Mouse (Mus musculus) hindbrain, embryonic 10.5 days (tissue): ENCODE data around the gene Cldn11. TPM values are rescaled to one million over a fixed set of nuclear protein-coding genes. Genes with fewer than 3 reads are reported as not detected.

Source experiments
- DNase-seq: peaks from one replicate; pipeline ENCODE4 v3.0.0-alpha.2; 2017; ENCODE audit warnings: low spot score
- H3K27ac ChIP-seq: fragments of 300-500 bp; sonication (generic); 2 replicates; pipeline ENCODE4 v1.5.1; 2016; ENCODE audit warnings: mild to moderate bottlenecking, moderate library complexity
- H3K27me3 ChIP-seq: fragments of 300-500 bp; sonication (generic); 2 replicates; pipeline ENCODE4 v1.6.1; 2016; ENCODE audit warnings: mild to moderate bottlenecking; ENCODE audit not compliant: poor library complexity, insufficient read depth, severe bottlenecking
- H3K36me3 ChIP-seq: fragments of 300-500 bp; sonication (generic); 2 replicates; pipeline ENCODE4 v1.6.1; 2016; ENCODE audit warnings: mild to moderate bottlenecking, moderate library complexity
- H3K4me1 ChIP-seq: fragments of 300-500 bp; sonication (generic); replicated peaks from 2 replicates; pipeline ENCODE4 v1.6.1; 2016; ENCODE audit warnings: mild to moderate bottlenecking
- H3K4me3 ChIP-seq: fragments of 300-500 bp; sonication (generic); 2 replicates; pipeline ENCODE4 v1.5.1; 2016; ENCODE audit warnings: mild to moderate bottlenecking, moderate library complexity
- H3K9me3 ChIP-seq: fragments of 300-500 bp; sonication (generic); 2 replicates; pipeline ENCODE4 v1.6.1; 2016; ENCODE audit warnings: mild to moderate bottlenecking, moderate library complexity
- WGBS: fragments of 180-500 bp; shearing (Covaris S2); methylation state at CpG from one replicate; pipeline ENCODE4 v1.1.7; 2016; 5-methylcytosine and 5-hydroxymethylcytosine counted together
- polyA plus RNA-seq: library from polyadenylated mRNA; unstranded; fragments of >200 nt; fragmentation: Nextera tagmentation; extraction: Ambion mirVana; gene quantifications from 2 replicates; pipeline ENCODE4 v1.2.1, GENCODE M21; 2016

Gene Cldn11
- polyA plus RNA-seq, 1 experiment from 2014 or later: 9.6 TPM

DNA sequence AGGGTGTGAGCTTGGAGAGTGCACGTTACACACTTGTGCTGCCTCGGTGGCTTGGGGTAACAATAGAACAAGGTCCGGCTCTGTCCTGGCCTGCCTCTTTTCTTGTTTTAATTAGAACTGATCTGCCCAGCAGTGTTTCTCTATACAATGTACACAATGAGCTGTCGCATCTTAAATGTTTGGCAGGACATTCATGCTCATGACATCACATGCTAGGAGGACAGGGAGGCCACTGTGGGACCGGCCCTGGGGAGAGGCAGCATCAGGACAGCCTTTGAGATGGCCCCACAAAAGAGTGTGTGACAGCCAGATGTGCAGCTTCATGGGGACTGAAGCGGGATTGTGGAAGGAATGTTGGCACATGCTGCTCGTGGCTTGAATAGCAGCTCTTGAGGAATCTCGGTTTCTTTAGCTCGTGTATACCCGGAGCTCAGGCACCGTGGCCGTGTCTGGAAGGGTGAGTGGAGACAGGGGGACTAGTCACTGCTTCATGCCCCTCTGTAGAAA is 16.7 kb downstream of the Cldn11 start:
- H3K9me3 ChIP-seq: no peaks in the 10 kb centered on the region
- WGBS: 32% methylated on average over 12 of the region's 12 CpGs
- peaks cover 20% of the 10 kb centered on the region for H3K4me1 ChIP-seq
- H3K36me3 ChIP-seq: no peaks in the 10 kb centered on the region
- DNase-seq: peak; percentile 29
- H3K27ac ChIP-seq: peak overlapping the region; percentile 66; the same call in 1 of the 2 replicates
- H3K27me3 ChIP-seq: no peaks in the 10 kb centered on the region
- no peak overlapping the region for H3K4me3 ChIP-seq

GRCm38 (mm10) chr3:31190342-31190741 is 40.6 kb downstream of the Cldn11 start:
- peaks cover 4% of the 10 kb centered on the region; the same call in 1 of the 2 replicates for H3K9me3 ChIP-seq
- H3K36me3 ChIP-seq: no peaks in the 10 kb centered on the region
- 86% methylated on average over 7 of the region's 7 CpGs for WGBS
- no peak overlapping the region for H3K27ac ChIP-seq
- H3K27me3 ChIP-seq: no peaks in the 10 kb centered on the region
- DNase-seq: no peak
- H3K4me3 ChIP-seq: no peak overlapping the region
- H3K4me1 ChIP-seq: no peaks in the 10 kb centered on the region

DNA sequence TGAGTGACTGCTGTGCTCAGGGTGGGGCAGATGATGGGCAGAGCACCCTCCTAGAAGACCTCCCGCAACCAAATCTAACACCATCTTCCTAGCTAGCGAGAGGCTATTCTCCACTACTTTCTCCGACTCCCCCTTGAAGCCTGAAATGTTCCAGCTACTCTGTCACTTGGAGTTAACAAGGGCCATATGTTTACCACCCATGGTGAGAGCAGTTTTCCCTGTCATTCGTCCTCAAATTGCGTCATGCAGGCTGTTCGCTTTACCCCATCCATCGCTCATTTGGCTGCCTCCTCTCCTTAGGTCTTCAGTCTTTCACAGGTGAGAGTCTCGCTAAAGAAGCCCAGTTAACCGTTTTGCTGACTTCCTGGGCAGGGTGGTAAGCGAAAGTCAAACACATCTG is 41.7 kb downstream of the Cldn11 start:
- 73% methylated on average over 10 of the region's 10 CpGs for WGBS
- peaks cover 4% of the 10 kb centered on the region; the same call in 1 of the 2 replicates for H3K9me3 ChIP-seq
- no peaks in the 10 kb centered on the region for H3K4me1 ChIP-seq
- no peaks in the 10 kb centered on the region for H3K27me3 ChIP-seq
- no peak overlapping the region for H3K27ac ChIP-seq
- no peak for DNase-seq
- H3K36me3 ChIP-seq: no peaks in the 10 kb centered on the region
- H3K4me3 ChIP-seq: no peak overlapping the region

GRCm38 (mm10) chr3:31199162-31199877 is 49.6 kb downstream of the Cldn11 start:
- Histone ChIP-seq H3K9me3 (no peaks in the 10 kb centered on the region), H3K27me3 (no peaks in the 10 kb centered on the region), H3K36me3 (no peaks in the 10 kb centered on the region), H3K4me1 (no peaks in the 10 kb centered on the region), H3K27ac (no peak overlapping the region), H3K4me3 (no peak overlapping the region)
- WGBS: 87% methylated on average over 17 of the region's 17 CpGs
- DNase-seq: no peak

DNA sequence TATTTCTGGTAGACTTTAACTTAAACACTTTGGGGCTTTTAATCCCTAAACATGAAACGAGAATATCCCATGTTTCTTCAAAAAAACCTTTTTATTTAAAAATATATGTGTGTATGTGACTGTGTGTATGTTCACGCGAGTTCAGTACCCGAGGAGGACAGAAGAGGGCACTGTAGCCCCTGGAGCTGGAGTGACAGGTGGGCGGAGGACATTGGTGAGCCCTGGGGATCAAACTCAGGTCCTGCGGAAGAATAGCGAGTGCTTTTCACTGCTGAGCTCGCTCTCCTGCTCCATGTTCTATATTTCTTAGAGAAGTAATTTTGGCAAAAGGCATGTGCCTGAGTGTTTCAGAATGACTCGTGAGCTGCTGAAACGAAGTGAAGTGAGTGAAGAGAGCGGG is 54.2 kb downstream of the Cldn11 start:
- Histone ChIP-seq H3K4me3 (no peak overlapping the region), H3K4me1 (peaks cover 10% of the 10 kb centered on the region), H3K27ac (no peak overlapping the region), H3K9me3 (no peaks in the 10 kb centered on the region), H3K36me3 (no peaks in the 10 kb centered on the region), H3K27me3 (no peaks in the 10 kb centered on the region)
- whole genome bisulfite sequencing: 92% methylated on average over 11 of the region's 11 CpGs
- DNase-seq: no peak

DNA sequence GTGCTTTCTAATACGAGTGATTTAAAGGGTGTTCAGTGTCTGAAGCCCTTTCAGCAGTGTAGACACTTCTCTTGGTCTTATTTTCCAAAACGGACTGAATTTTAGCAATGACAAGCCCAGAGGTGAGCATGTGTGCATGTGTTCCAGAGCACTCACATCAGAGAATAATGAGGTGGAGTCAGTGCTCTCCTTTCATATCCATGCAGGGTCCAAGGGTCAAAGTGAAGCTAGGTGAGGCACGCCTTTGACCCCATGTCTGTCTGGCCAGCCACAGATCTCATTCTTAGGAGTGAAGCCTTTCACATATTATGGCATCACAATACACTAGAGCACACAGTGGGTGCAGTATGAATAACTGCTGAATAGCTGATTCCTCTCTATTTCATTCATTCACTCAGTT is 55.4 kb downstream of the Cldn11 start:
- DNase-seq: no peak
- H3K9me3 ChIP-seq: no peaks in the 10 kb centered on the region
- 85% methylated on average over 3 of the region's 3 CpGs for WGBS
- no peaks in the 10 kb centered on the region for H3K36me3 ChIP-seq
- peaks cover 16% of the 10 kb centered on the region for H3K4me1 ChIP-seq
- H3K4me3 ChIP-seq: no peak overlapping the region
- H3K27ac ChIP-seq: no peak overlapping the region
- no peaks in the 10 kb centered on the region for H3K27me3 ChIP-seq

- Histone ChIP-seq H3K4me1 (peaks cover 23% of the 10 kb centered on the region), H3K27me3 (no peaks in the 10 kb centered on the region), H3K36me3 (no peaks in the 10 kb centered on the region), H3K9me3 (no peaks in the 10 kb centered on the region), H3K4me3 (no peak overlapping the region), H3K27ac (no peak overlapping the region)
- DNase-seq: no peak
- 61% methylated on average over 4 of the region's 4 CpGs for WGBS
Measured at GRCm38 (mm10) chr3:31208046-31208445, 58.3 kb downstream of the Cldn11 start.

DNA sequence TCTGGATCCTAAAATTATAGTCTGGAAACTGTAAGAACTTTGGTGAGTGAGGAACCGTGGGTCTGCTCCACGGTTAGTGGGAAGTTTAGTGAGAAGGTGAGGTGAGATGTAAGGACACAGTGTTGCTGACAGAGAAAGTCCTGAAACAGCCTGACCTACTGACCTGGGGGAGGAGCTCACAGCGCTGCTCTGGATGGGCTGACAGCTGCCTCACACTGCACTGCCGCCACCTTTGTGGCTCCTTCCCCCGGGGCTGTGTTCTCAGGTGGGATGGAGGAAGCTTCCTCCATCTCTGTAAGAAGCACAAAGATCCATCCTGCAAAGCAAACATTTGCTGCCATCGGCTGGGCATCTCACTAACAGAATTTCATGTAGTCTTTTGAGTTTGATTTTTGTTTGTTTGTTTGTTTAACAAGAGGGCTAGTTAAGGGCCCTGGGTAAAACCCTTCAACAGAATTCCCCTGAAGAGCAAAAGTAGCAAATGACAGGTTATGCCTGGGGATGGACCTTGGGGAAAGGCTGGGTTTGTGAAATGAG is 58.8 kb downstream of the Cldn11 start:
- Histone ChIP-seq H3K9me3 (no peaks in the 10 kb centered on the region), H3K27me3 (no peaks in the 10 kb centered on the region), H3K4me1 (peaks cover 28% of the 10 kb centered on the region), H3K27ac (peak overlapping the region; percentile 64), H3K4me3 (peak overlapping the region; percentile 32; the same call in 1 of the 2 replicates), H3K36me3 (no peaks in the 10 kb centered on the region)
- WGBS: 8% methylated on average over 6 of the region's 6 CpGs
- DNase-seq: peak; percentile 33

DNA sequence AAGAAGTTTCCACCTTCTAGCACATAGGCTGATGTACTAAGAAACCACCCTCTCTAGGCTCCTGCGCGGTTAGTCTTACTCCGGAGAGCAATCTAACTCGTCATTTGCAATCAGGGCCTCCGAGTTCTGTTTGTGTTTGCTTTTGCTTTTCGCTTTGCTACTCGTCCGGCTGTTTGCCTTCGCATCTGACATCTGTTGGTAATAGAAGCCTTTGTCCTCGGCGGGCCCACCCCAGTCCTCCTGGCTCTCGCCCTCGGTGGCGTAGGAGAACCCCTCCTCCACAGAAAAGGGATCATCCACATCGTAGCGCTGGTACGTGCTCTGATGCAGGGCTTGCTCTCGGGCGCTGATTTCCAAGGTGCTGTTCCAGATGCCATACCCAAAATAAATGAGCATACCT is 59.3 kb downstream of the Cldn11 start:
- peak overlapping the region; percentile 64 for H3K27ac ChIP-seq
- H3K4me3 ChIP-seq: peak overlapping the region; percentile 32; the same call in 1 of the 2 replicates
- no peaks in the 10 kb centered on the region for H3K36me3 ChIP-seq
- H3K4me1 ChIP-seq: peaks cover 32% of the 10 kb centered on the region
- H3K9me3 ChIP-seq: no peaks in the 10 kb centered on the region
- DNase-seq: peak; percentile 38
- H3K27me3 ChIP-seq: no peaks in the 10 kb centered on the region
- 7% methylated on average over 19 of the region's 19 CpGs for WGBS

DNA sequence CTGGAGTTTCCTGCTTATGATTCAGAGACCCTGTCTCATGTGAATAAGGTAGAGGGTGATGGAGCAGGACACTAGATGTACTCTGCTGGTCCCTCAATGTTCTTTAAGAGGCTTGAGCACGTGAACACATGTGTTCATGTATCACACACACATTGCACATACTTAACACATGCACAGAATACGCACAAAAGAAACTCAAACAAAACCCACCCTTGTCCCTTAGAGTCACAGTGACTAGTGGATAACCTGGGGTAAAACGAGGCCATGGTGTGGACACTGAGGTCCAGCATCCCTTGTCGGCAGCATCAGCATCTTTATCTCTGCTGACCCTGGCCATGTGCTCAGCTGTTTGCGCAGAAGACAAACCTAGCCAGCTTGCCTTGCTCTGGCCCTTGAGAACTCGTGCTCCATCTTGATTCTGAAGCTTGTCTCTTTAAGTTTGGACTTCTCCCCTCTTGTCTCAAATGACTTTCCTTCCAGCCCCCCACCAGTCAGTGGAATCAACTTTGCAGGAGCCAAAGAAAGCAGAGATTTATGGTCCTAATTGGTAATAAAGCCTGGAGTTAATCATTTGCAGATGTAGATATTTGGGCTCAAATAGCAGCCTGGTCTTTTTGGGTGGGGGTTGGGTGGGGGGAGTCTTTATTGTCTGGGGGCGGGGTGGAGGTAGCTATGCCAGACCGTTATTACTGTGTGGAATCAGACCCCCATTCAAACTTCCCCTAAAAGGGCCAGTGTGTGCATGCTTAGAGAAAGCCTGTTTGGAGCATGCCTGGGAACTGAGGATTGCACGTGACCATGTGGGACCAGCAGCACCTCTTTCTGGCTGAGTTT is 62.7 kb downstream of the Cldn11 start:
- Histone ChIP-seq H3K4me1 (peaks cover 35% of the 10 kb centered on the region), H3K27ac (peak overlapping the region; percentile 77), H3K36me3 (no peaks in the 10 kb centered on the region), H3K4me3 (no peak overlapping the region), H3K9me3 (no peaks in the 10 kb centered on the region), H3K27me3 (no peaks in the 10 kb centered on the region)
- peak; percentile 22 for DNase-seq
- WGBS: 70% methylated on average over 9 of the region's 9 CpGs

- H3K4me3 ChIP-seq: no peak overlapping the region
- no peak for DNase-seq
- H3K36me3 ChIP-seq: no peaks in the 10 kb centered on the region
- H3K27me3 ChIP-seq: no peaks in the 10 kb centered on the region
- H3K4me1 ChIP-seq: peaks cover 31% of the 10 kb centered on the region
- 22% methylated on average over 3 of the region's 3 CpGs for WGBS
- H3K27ac ChIP-seq: peak overlapping the region; percentile 77
- no peaks in the 10 kb centered on the region for H3K9me3 ChIP-seq
Measured at GRCm38 (mm10) chr3:31213802-31214201, 64.1 kb downstream of the Cldn11 start.
